Mouse (Mus musculus): ENCODE results near the gene Fkbp5. TPM values are rescaled to one million over a fixed set of nuclear protein-coding genes. Genes with fewer than 3 reads are reported as not detected.

Fkbp5 gene
- total RNA-seq, 2 experiments from 2014 or later = 42.8 to 45.6 TPM

DNA sequence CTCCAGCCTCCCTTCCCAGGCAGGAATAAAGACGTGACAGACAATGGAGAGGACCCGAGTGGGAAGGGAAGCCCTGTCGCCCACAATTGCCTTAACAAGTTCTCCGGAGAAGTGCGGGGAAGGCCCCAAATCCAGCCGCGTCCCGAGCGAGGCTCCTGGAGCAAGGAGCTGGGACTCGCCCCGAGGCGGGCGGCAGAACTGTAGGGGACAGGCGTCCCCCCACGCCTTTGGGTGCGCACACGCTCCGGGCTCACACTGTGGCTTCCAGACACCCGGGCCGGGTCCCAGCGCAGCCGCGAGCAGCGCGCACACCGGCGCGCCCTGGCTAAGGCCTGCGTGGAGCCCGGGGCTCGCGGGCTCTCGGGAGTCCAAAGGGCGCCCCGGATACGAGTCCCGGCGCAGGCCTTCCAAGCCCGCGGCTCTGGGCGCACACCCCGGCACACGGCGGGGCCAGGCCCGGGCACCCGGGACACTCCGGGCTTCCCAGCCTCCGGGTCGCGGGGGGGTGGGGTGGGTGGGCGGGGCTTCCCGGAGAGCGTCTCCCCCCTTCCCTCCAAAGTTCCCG lies 167.3 kb downstream of the Fkbp5 start:
- DNase-seq (ENCODE audit: low spot score in 2 of 2) = peak in 1 of 2 experiments; percentile 20

DNA sequence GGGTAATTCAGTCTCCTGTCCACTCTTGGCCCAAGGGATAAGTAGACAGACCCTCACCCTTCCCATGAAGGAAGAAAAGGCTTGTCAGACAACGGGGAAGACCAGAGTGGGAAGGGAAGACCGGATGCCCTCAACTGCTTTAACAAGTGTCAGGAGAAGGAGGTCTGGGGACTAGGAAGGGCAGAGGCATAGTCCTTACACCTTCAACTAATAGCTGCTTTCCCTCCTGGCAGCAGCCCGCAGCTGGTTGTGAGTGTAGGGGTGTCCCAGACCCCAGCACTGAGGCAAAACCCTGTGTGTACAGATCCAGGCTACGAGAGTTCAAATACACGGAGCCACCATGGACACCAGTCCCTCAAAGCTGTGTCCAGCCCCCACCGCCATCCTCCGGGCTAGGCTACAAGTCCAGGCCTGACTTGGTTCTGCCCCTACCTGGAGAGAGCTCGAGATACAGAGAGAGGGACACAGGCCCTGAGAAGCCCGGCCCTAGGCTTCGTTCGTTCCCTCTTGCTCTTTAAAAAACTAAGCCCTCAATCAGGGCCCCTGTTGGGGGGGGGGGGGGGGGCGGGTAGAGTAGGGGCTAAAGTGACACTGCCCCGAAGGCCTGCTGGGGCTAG lies 168.0 kb downstream of the Fkbp5 start:
- peak in 1 of 2 experiments; percentile 13 for DNase-seq (ENCODE audit: low spot score in 2 of 2)

Small RNA genes lying within 50 kb of the gene (microRNA-seq; reads per million reads assigned to microRNA genes)
- gene Gm25195 = 0 reads per million in 2 experiments
- gene Mir6969 = 0 reads per million in 2 experiments

Other genes with a start within 250 kb of the Fkbp5 start
- gene Fance, start 204.0 kb downstream of the Fkbp5 start, total RNA-seq (2021) = 10 to 100 TPM; 26.0 to 36.2 TPM
- 100 to 1,000 TPM; 503 to 535 TPM for gene Rpl10a, start 189.1 kb downstream of the Fkbp5 start, total RNA-seq (2021)
- gene Tead3, start 166.7 kb downstream of the Fkbp5 start, total RNA-seq (2021) = 1 to 10 TPM; 5.6 to 6.1 TPM
- gene Tulp1, start 152.3 kb downstream of the Fkbp5 start, total RNA-seq (2021) = under 1 TPM in 1 of 2 experiments, not detected in 1; 0.41 TPM
- not detected for gene Armc12, start 13.3 kb upstream of the Fkbp5 start, total RNA-seq (2021)
- gene Clpsl2, start 31.9 kb upstream of the Fkbp5 start, total RNA-seq (2021) = not detected
- gene Clps, start 43.2 kb upstream of the Fkbp5 start, total RNA-seq (2021) = not detected
- 1 to 10 TPM; 6.0 to 6.1 TPM for gene Lhfpl5, start 58.1 kb upstream of the Fkbp5 start, total RNA-seq (2021)
- gene Srpk1, start 105.2 kb upstream of the Fkbp5 start, total RNA-seq (2021) = 100 to 1,000 TPM; 103 to 105 TPM
- gene Slc26a8, start 172.7 kb upstream of the Fkbp5 start, total RNA-seq (2021) = 1 to 10 TPM; 7.4 to 9.0 TPM
- gene Mapk14, start 173.8 kb upstream of the Fkbp5 start, total RNA-seq (2021) = 10 to 100 TPM; 55.4 to 60.4 TPM
- gene AC170998.1, start 208.6 kb upstream of the Fkbp5 start, total RNA-seq (2021) = 1 to 10 TPM; 1.9 to 2.4 TPM